Mouse (Mus musculus) brain, embryonic 18.5 days (tissue): ENCODE data around the gene Rnase12.

Experiments
- DNase-seq: peaks from one replicate; pipeline ENCODE4 v3.0.0-alpha.2; 2012; ENCODE audit warnings: low read depth, low spot score

Rnase12 gene

DNA sequence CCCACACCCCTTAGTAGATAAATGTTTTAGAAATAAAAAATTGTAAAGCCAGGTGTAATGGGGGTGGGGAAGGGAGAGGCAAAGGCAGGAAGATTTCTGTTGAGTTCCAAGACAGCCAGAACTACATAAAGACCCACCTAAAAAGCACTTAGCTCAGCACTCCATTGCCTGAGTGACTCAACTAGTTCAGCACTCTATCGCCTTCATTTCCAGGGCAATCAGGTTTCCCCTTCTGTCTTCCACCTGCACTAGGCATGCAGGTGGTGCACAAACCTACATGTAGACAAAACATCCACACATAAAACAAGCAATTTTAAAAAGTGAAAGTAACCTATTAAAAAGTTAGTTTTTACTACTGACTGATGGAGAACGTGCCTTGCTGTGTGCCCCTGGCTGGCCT is 27.6 kb upstream of the Rnase12 start:
- no peak for DNase-seq

DNA sequence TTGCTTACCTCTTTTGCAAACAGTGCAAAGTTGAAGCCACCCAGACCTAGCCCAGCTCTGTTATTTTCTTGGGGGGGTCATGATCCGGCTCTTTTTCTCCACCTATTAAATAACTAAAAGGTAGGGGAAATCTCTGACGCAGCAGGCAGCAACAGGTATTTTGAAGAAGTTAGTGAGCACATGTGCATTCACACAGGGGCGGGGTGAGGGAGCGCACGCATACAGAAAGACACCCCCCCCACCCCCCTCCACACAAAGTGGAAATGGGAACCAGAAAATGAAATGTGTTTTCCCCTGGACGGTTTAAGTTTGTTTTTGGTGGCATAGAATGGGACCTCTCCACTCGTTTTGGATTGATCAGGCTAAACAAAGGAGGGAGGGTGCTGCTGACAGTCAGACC is 26.3 kb upstream of the Rnase12 start:
- no peak for DNase-seq

DNA sequence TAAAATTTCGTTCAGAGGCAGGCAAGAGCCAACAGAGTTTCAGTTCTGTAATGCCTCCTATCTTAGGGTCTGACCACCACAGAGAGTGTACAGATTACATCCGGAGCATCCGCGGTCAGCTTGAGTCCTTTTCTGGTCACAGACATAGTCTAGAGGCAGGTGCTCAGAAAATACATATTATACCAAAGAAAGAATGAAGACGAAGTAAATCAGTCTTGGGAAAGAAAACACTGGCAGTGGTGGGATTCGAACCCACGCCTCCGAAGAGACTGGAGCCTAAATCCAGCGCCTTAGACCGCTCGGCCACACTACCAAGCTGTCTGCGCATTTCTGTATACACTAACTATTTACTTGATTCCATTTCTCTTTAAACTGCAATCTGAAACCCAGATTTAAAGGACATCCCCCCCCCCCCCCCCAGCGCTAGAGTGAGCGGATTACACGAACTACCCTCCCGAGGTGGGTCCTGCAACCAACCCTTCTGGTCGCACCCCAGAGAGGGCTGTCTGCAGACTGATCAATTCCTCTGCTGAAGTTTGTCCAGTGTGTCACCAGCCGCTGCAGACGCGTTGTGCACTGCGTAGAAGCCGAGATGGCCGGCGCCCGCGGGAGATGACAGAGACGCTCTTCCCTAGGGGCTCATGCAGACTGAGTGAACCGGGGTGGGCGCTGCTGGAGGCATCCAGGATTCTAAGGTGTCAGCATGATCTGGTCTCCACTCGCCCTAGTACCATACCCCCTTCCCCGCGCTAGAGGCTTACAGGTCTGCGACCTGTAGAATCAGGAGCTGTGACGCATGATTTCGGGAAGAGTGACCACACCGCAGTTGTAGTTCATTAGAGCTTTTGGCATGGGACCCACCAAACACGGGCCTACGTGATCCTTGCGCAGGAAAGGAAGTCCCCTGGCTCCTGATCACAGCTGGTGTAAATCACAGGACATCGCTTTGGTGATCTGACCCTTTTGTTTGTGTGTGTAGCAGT is 25.4 kb upstream of the Rnase12 start:
- DNase-seq, result no peak

DNA sequence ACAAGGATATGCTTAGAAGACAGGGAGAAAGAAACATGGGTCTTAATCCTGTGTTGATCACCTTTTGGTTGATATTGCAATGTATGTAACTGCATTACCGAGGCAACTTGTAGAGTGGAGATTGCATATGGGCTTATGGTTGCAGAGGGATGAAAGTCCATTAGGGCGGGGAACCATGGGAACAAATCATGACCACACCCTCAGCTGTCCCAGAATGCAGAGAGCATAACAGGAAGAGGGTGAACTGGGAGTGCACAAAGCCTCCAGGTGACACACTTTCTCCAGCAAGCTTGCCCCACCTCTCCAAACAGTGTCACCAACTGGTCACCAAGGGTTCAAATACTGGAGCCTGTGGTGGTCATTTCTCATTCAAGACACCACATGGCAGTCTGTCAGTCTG is 23.6 kb upstream of the Rnase12 start:
- no peak for DNase-seq

DNA sequence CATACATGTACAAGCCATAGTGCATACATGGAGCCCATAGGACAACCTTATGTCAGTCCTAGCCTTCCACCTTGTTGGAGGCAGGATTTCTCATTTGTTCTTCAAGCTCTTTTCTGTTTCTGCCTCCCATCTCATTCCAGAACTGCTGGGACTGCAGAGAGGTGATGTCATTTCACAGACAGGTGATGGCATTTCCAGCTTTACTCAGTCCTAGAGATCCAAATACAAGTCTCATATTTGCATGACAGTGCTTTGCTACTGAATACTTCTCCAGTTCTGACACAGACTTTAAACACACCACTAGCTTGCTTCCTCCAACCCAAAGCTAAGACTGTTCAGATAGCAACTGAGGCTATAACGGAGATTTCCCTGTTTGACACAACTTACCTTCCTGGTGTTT is 21.7 kb upstream of the Rnase12 start:
- DNase-seq, result no peak

DNA sequence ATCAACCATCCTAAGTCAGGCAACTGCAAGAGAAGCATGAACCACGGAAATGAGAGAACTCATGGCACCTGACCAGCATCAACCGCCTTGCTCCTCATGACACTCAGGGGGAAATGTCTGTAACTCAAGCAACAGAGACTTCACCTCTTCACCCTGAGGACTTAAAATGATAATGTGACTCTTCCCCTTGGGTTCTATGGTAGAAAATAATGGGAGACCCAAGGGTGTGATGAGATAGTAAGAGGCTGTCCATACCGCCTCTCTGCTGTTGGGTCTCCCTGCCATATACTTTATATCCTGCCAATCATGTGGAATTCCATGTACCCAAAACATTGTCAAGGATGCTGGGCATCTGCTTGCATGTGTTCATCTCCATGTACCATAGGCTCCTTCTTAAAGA is 16.9 kb upstream of the Rnase12 start, which contains the start of gene Olfr750:
Gene Olfr750, minus strand, starts transcription at position 101 of the 400 bp plus-strand sequence.
- no peak for DNase-seq

DNA sequence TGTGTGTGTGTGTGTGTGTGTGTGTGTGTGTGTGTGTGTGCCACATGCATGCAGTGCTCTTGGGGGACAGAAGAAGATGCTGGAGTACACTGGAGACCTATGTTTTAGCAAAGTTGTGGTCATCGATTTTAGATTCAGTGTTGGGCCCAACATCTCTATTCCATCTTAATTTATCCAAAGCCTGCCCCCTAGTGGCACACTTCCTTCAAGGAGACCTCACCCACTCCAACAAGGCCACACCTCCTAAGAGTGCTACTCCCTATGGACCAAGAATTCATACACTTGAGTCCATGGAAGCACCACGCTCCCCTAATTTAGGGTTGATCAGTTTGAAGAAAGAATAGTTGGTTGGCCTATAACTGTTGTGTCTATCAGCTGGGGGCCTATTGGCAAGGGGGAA is 12.2 kb upstream of the Rnase12 start:
- no peak for DNase-seq

DNA sequence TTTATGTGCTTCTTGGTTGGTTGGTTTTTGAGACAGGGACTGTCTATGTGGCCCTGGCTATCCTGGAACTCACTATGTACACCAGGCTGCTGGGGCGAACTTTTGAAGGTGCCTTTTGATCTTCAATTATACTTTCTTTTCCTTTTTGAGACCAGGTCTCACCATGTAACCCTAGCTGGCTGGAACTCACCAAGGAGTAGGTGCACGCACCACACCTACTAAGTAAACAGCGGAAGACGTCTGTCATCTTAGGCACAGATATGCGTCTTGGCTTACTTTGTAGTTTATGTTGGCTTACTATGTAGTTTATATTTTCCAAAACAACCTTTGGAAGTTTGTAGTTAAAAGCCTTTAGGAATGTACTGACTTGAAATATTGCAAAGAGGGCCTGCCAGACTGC is 11.5 kb upstream of the Rnase12 start:
- DNase-seq, result no peak

DNA sequence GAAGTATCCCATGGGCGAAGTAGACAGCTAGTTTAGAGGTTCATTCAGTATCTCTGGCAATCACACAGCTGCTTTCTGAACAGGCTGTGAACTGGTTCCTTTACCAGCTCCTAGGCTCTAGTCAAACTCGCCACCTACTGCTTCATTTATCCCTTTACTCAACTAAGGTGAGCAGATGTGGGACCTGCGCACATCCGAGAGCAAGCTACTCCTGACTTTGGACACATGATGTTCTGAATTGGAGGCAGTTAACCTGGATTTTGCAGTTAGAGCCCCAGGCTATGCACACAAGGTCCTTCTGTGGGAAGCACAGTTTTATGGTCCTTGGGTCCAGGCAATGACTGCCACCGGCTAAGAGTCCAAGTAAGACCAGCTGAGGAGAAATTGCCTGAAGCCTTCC is 3.3 kb upstream of the Rnase12 start:
- DNase-seq, result no peak

DNA sequence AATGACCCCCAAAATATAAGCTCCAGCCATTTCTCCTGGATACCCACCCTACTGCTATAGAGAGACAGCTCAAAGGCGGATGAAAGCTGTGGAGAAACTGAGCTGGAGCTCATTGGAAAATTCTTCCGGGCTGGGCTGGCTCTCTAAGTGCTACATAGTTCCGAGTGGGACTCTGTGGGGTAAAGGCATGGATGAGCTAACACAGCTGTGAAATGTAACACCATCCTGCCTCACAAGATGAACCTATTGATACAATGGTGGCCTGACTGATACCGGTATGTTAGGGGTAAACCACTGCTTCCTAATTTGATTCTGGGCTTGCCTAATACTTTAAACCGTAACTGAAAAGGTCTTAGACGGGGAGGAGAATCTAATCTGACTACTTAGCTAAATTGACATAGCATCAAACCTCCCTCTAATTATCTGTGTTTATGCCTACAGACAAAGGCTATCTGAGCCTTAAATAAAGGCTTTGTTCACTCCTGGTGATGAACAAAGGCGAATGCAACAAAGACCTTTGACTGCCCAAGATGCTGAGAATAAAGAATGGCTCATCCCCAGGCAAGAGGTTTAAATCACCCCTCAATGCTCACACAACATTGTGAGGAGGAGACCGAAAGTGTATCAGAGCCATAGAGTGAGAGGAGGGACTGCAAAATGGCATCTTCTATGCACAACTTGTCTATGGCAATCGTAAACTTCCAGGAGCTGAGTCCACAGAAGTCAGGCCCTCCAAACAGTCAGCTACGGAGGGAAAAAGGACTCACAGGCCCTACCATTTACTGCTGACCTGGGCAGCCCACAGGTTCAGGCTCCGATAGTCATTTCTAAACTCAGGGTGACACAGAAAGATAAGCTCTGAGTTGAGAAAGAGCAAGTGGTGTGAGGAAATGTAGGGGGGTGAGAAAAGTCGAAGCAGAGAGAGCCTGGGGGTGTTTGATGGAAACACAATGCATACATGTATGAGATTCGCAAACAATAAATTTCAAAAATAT is 2.9 kb downstream of the Rnase12 start:
- DNase-seq, result no peak

DNA sequence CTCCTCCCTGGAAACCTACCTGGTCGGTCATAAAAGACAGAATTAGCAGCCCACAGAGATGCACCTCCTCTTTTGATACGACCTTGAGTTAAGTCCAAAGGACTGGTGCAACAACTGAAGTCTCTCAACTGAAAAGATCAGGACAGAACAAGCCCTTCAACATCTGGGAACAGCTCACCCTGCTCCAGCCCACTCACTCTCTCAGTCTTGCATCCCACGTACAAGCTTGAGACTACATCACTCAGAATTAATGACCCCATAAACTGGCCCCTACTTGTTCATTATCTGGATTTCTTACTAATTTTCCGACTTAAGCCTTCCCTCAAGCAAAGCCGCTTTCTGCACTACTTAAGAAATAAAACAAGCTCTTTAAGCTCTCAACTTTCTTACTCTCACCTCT is 4.3 kb downstream of the Rnase12 start:
- no peak for DNase-seq

DNA sequence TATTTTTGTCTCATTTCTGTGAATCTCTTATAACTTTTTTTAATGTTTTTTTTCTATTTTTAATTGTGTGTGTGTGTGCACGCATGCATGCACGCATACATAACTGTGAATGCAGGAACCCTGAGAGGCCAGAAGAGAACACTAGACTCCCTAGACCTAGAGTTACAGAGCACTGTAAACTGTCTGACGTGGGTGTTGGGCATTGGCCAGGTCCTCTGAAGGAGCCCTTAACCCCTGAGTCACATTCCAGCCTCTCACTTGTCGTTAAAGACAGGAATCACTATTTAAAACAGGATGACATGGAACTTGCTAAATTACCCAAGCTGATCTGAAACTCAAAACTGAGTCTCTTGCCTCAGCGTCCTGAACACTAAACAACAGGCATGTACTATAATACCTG is 5.5 kb downstream of the Rnase12 start:
- DNase-seq, result no peak

DNA sequence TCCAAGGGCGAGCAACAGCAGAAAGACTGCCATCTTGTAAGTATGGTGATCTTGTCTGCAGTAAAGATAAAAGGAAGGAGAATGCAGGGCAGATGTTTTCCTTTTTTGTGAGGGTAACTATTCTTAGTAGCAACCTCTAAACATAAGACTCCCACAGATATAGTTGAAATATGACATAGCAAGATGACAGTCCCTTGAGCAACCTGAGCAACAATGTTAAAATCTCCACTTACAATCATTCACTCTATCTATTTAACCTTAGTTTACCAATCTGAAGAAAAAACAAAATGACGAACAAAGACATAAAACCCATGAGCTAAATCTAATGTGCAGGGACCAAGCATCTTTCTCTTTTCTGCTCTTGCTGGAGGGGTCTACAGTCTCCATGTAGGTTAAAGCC is 7.4 kb downstream of the Rnase12 start, which contains the start of gene Rnase11:
Gene Rnase11, minus strand, starts transcription at position 101 of the 400 bp plus-strand sequence.
- DNase-seq, result no peak

DNA sequence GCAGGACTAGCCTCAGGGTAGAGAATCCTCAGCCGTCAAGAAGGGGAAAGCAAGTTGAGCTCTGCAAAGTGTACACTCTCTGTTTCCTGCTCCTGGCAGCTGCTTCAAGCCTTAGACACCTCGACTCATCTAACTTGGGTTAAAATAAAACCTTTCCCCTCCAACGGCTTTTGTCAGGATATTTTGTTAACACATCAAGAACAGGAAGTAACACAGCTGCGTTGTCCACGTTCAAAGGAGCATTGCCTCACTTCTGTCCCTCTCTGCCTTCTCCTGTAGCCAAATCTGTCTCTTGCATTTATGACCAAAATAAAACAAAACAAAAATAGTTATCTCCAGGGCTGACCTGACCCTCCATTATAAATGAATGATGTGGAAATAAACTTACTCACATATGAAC is 9.6 kb downstream of the Rnase12 start:
- no peak for DNase-seq

DNA sequence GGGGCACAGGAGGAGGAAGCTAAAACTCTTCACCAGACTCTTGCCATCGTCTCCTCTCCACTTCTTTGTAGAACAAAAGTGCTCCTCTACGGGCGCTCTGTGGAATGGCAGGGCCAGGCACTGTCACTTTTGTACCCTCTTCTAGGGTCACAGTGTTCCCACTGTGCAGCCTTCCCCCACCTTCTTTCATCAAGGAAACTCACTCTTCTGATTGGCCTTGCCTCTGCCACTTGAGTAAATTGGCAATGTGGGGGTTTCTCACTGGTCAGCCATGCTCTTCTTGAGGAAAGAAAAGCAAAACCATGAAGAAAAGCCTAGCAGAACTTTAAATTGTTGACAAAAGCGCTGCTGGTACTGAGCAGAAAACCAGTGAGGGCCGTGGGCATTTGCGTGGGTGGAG is 15.7 kb downstream of the Rnase12 start, which contains the start of gene Rnase9:
Gene Rnase9, minus strand, starts transcription at position 101 of the 400 bp plus-strand sequence.
- no peak for DNase-seq

DNA sequence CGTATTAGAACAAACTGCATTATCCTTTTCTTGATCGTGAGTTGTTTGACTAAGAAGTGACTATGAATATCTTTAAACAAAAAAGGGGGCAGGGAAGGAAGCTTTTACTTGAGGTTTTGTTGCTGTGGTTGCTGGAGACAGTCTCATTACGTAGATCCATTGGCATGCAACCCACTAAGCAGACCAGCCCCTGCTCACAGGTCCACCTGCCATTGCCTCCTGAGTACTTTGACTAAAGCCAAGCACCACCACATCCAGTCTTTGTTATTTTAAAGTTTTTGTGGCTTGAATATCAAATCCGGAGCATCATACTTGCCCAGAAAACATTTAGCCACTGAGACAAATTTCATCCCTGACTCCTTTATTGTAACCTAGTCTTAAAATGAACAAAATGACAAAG is 21.2 kb downstream of the Rnase12 start:
- DNase-seq, result no peak

DNA sequence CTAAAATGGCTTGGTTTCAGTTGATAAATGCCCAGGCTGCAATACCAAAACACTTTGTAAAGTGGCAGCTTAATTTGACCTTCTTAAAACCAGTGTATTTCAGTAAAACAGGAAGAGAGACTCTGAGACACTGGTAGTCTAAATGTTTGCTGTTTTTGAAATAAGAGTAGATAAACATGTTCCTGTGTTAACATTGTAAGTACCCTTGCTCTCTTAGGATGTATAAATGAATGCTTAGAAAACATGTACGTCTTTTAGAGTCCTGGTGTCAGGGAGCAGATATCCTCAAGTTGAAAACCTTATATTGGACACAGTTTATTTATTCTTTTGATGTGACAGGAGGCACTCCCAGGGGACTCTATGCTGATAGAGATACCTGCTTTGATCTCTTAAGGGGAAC is 22.3 kb downstream of the Rnase12 start:
- DNase-seq, result no peak

DNA sequence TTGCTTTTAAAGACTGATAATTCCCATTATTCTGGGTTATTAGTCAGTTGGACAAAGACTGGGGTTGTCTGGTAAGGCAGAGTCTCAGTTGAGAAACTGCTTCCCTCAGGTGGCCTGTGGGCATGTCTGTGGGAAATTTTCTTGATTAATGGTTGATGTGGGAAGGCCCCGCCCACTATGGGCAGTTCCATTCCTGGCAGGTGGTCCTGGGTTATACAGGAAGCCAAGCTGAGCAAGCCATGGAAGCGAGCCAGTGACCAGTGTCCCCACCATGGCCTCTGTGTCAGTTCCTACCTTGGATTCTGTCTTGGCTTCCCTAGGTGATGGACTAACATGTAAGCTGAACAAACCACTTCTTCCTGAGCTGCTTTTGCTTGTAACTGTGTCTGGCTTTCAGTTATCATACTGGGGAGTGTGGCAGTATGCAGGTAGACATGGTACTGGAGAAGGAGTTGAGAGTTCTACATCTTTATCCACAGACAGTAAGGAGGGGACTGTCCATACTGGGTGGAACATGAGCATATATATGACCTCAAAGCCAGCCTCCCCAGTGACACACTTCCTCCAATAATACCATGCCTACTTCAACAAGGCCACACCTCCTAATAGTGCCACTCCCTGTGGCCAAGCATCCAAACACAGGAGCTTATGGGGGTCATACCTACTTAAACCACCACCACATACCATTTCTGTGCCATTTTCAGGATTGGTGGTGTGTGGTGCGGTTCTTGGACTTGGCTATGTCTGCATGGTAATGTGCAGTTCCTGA is 29.9 kb downstream of the Rnase12 start:
- no peak for DNase-seq

DNA sequence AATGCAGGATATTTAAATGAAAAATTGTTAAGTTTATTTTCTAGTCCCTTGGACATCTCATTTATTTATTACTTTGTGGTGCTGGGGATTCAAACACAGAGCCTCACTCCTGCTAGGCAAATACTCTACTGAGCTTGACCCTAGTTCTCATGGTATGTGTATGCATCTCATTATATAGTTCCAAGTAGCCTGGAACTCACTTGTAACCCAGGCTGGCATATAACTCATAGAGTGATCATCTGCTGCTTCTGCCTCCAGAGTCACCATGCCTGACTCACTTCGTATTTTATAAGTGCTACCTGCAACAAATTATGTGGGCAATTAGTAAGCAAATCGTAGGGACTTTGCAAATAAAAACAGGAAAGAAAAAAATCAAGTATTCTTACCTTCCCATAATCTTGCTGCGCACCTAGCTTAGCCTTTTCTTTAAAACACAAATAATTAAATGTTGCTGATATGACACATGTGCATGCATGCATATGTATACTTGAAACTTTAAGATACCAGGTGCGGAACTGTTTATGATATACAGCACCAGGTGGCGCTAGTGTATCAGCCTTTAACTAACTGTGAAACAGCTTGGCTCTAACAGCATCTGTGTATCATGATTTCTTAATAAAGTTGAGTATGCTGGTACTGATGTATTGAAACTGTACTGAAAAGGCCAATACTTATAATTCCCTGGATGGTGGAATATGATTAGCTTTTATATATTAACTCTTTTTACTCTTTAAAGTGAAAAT is 30.9 kb downstream of the Rnase12 start:
- DNase-seq, result peak; percentile 14

DNA sequence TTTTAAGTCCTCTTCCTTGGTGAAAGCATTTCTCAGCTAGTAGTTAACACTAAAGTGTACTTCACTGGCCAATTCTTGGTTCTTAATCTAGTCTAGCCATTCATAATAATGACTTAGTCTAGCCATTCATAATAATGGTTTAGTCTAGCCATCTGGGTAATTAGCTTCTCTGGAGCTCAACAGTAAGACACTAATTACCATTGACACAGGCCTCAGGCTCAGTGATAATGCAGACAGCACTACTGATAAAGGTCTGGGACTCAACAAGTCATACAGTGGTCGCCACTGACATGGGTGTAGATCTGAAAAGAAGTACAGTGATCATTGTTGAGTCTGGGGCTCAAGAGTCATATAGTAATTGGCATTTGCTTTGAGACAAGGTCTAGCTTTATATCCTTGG is 32.6 kb downstream of the Rnase12 start:
- no peak for DNase-seq

DNA sequence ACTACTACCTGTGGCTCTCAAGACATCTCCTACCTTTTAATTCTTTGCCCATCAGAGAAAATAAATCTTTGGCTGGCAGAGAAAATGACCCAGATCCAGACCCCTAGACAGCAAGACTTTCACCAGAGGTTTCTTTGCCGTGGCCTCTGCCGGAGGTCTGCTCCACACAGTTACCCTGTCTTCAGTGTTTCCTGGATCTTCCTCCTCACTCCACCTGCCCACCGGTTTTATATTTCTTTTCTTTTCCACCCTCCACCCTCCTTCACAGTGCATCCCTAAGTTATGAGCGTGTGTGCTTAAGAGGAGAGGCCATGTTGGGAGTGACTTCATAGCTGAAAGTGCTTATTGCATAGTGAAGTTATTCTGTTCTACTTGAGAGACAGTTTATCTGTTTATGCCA is 34.0 kb downstream of the Rnase12 start:
- no peak for DNase-seq
